Mouse (Mus musculus) activated CD4-positive, CD25-positive, alpha-beta regulatory T cell, adult 4 months (primary cell): ENCODE measurements at regions not wholly inside any gene's neighbourhood (a gene's known extent, or its start where the extent isn't known, plus 50 kb on each side); places are given as distances from the start of the nearest gene placed in this dataset.

Source experiments
- ATAC-seq: one replicate; pipeline ENCODE4 v1.8.0; 2017

DNA sequence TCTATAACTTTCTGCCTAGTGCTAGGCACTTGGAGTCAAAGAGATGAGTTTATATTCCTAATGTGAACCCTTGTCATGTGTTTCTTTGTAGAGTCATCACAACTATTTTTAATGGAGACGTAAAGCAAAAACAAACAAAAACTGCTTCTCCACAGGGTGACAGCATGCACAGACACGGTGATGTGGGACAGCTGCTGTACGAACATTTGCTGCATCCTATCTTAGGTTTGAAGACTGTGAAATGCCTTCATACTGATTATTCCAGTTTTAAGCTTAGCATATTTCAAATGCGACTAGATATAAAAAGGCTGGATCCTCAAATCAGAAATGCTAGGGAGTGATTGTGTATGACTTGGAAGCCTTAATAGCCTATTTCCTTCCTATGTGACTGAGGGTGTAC is 187.3 kb upstream of the Eci2 start:
- no peak for ATAC-seq

DNA sequence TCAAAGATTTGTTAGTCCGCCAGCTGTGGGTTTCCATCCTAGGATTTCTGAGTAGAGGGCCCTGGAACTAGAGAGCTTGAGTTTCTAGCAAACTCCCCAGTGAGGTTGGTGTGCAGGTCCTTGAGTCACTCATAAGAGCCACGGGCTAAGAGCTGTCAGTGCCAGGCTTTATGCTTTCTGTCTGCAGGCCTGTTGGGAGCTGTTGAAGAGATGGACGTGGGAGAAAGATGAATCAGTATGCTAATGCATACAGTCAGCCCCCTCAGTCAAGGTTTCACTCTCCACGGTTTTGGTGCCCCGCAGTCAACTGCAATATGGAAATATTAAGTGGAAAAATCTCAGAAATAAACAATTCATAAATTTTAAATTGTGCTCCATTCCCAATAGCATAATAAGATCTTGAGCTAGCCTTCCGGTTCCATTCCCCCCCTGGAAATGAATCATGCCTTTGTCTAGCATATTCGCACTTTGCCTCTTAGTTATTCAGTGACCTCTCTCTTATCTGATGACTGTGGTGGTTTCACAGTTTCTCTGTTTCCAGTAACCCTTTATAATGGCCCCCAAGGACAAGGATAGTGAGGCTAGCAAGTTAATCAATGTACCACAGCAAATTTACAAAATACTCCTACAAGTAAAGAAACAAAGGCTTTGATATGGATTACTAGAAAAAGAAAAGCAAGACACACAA is 199.4 kb upstream of the Eci2 start:
- ATAC-seq: no peak

DNA sequence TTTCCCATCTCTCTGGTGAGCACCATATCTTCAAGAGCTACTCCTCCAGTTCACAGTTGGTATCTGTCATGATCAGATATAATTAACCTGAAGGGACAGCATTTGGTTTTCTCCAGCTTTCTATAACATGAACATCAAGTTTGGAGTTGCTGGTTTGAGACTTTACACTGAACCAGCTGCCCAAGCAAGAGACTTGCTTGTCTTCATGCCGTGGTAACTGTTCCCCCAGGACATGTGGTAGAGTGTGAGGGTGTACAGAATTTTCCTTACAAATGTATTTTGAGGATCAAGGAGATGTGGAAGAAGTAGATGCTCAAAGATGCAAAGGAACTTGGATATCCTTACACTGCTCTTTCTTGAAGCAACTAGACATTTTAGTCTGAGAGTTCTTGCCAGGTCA is 200.0 kb upstream of the Eci2 start:
- ATAC-seq: no peak

DNA sequence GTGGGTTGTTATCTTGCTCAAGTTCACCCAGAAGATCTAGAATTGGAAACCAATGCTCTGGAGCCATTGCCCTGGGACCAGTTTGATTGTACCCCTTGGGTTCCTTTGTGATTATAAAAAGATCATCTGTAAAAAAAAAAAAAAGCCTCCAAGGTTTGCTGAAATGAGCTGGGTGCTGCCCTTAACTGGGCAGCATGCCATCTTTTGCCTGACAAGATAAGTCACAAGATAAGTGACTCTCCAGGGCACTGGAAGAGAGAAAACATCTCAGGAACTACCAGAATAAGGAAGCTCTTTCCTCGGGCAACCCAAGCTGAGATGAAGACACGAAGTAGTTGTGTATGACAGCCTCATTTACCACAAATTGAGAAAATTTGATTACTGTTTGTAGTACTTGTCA is 202.7 kb upstream of the Eci2 start:
- ATAC-seq: no peak

DNA sequence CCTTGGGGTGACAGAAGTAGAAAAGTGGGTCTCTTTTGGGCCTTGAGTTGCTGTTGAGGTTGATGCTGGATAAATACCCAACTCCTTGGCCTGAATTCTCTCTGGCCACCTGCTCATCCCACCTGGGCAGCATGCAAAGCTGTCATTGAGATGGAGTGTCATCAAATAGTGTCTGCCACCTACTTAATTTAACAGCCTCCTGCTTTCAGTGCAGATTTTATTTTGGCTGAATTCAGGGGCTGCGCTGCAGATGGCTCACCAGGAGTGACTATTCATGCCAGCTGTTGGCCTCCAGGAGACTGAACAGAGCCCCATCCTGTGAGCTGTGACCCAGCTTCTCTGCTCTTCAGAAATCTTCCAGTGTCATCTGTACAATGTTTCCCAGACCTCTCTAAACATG is 206.7 kb upstream of the Eci2 start:
- ATAC-seq: no peak

DNA sequence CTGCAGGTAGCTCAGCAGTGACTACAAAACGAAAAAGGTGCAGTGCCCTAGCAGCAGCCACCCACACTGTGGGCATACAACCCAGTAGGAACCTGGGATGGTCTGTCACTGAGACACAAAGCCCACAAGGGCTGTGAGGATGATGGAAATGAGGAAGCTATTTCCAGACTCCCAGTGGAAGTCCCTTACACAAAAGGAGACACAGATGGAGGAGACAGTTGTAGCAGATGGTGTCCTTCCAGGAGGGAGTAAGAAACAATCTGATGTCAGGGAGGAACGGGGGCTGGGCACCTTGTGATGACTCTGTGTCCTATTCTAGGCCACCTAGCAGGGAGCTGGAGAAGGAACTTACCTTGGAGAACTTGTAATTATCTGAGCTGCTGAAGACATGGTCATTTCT is 214.5 kb upstream of the Eci2 start:
- ATAC-seq: no peak

DNA sequence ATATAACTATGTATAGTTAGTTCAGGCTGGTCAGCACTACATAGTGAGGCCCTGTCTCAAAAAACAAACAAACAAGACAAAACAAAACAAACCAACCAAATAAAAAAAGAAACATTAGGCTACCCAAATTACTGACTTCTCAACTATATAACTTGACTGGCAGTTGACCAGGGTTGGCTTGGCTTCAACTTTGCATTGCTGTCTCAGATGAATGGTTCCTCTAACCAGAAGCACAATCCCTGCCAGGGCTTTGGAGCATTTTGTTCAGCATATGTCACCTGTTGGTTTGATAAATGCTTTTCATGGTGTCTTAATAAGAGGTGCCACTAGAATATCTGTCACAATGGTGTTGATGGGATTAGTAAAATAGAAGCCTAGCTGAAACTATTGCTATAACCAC is 217.1 kb upstream of the Eci2 start:
- no peak for ATAC-seq

DNA sequence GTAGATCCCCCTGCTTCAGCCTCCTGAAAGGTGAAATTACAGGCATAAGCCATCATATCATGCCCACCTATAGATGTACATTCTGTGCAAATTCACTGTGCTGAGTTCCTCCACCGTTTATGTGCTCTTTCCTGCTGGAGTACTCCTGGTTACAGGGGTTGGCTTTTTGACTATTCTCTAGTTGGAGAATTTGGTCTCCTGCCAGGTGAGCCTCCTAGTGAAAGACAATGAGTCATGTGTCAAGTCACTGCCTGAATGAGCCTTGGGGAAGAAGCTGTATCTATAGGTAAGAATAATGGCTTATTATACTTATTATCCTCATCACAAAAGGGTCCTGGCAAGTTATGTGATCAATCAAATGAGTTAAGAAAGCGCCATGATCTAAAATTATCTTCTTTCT is 230.5 kb upstream of the Eci2 start:
- ATAC-seq: no peak

DNA sequence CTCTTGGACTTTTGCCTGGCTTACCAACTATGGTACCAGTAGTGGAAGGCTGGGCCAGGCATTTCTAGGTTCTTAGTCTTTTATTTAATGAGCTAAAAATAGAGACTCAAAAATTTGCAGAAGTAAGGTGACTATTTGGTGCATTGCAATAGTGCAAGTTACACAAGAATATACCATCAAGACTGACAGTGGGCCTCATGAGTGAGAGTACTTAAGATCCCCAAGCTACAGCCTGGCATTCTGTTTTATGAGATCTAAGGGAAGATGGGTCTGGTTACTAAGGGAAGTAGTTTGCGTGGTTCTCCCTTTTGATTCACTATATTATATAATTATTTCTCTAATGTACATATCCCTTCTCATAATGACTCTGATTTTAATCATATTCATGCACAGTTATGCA is 231.8 kb upstream of the Eci2 start:
- ATAC-seq: no peak

DNA sequence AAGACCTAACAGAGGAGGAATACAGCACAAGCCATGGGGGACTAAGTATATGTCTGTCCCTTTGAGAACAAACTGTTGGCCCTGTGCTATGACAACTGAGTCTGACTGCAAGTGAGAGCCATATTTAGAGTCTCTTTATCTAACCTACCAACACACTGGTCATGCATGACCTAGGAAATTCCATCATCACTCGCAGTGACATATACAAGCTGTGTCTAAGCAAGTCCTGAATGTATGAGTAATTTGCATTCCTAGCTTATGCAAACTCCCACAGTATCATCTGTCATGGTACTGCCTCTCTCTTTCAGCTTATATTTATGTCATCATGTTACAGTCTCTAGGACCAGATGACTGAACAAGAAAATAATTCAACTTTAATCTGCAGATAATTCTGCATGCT is 257.1 kb upstream of the Eci2 start:
- no peak for ATAC-seq

DNA sequence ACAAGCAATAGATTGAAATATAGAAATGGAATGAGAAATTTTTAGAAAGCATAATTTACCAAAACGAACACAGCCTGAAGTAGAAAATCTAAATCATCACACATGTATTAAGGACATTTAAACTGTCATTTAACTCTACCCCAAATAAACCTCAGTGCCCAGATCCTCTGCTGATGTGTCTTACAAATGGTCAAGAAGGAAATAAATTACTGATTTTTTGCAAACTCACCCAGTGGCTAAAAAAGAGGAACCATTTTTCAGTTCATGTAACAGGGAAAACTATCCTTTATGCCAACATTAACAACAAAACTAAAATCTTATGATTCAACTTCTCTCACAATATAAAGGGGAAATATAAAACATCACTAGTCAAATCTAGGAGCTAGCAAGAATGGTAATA is 275.2 kb upstream of the Eci2 start:
- no peak for ATAC-seq

DNA sequence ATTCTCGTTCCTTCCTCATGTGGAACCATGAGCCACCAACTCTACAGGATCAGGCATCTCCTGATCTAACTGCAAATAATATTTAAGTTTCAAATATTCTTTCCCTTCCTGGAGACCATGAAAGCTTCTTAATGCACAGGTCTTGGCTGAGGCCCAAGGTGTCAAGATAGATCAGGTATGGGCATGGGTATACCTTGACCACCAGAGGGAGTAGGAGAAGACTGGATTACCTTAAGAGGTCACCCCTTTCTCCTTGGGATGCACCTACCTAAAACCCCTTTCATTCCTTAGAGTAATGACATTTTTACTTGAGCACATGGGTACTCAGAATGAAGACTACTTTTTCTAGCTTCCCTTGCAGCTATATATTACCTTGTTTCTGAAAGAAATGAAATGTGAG is 289.9 kb upstream of the Eci2 start:
- ATAC-seq: no peak

DNA sequence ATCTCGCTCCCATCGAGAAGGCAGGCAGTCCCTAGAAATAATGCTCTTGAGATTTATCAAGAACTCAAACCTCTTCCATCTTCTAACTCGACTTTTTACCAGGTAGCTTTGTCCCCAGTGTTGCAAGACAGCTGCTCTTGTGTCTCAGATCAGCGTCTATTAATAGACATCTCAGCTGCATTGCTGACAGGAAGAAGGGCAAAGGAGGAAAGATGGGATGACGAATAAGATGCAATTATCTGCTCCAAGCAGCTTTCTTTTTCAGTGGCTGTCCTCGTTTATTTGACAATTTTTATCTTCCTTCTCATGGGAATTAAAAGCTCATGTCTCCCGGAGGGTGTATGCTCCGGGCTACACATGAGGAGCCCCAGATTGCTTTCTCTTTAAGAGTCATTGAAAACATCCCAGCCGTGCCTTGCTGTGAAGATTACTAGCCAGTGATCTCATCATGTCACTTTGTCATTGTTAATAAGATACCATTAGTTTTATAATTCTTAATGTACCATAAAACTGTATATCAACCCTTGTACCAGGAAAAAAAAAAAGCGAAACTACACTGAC is 299.9 kb upstream of the Eci2 start:
- no peak for ATAC-seq

DNA sequence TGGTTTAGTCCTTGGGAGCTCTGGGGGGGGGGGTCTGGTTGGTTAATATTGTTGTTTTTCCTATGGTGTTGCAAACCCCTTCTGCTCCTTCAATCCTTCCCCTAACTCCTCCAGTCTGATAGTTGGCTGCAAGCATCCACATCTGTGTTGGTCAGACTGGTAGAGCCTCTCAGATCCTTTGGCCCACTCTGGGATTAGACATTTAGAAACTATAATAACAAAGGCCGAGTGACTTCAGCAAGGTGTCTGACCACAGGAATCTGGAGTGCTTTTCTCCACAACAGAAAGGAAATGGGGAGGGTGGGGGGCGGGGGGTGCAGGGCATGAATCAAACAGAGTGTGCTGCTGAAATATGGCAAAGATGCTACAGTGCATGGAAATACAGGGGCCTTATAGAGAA is 301.4 kb upstream of the Eci2 start:
- ATAC-seq: no peak

DNA sequence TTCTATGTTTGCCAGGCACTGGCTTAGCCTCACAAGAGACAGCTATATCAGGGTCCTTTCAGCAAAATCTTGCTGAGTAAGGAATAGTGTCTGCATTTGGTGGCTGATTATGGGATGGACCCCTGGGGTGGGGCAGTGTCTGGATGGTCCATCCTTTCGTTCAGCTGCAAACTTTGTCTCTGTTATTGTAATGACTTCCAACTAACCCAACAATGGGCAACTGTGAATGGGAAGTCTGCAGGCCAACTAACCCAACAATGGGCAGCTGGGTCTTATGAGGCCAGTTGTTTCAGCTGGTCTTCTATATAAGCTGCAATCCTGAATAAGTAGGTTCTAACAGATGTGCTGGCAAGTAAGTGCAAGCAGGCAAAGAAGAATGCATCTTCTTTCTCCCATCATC is 304.0 kb upstream of the Eci2 start:
- ATAC-seq: no peak

DNA sequence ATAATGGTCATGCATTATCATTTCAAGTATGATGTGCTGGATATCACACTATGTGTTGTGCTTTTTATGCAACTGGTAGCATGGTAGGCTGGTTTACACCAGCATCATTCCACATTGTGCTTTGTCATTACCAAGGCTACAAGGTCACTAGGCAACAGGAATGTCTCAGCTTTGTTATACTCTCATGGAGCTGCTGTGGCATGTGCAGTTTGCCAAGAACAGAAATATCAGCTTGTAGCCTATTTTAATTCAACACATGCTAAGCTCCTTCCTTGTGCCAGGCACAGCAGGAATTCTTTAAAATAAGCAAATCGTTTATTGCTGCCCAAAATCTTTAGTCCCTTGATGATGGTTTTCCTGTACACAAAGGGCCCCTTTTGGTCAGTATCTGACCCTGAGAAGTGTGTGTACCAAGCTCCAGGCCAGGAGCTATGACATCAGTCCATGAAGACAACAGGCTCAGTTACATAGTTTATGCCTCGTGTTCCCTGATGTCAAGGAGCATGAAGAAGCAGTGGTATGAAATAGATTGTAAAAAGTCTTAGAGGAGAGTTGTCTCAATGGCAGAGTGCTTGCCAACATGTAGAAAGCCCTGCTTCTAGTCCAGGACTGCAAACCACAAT is 314.0 kb upstream of the Cdyl start:
- no peak for ATAC-seq

DNA sequence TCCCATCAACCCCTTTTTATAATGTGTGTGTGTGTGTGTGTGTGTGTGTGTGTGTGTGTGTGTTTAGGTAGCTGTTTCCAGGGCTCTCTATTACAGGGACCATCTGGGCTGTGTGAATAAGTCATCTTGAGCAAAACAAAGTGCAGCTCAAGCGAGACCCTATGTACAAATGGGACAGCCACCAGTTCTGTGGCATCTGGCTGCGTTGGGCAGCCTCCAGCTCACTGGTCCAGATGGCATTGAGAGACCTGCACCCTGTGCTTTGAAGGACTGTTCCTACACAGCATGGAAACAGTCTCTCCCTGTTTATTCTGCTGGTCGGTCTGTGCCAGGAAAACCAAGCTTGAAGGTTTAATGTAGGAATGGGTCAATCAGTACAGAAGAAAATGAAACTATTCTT is 311.4 kb upstream of the Cdyl start:
- ATAC-seq: no peak

DNA sequence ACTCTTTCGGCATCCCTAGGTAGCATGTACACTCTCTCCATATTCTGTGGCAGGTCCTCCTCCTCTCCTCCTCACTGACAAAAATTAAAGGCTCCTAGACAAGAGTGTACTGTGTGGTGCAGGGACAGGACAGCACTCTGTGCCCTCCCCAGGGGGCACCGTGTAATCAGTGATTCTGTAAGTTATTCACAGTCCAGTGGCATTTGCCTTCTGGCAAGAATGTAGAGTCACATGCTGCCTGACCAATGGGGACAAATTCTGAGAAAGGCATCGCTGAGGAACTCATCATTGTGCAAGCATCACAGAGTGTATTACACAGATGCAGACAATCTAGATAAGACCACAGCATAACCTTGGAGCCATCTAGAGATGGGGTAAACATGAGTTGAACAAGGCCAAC is 300.3 kb upstream of the Cdyl start:
- ATAC-seq: no peak

DNA sequence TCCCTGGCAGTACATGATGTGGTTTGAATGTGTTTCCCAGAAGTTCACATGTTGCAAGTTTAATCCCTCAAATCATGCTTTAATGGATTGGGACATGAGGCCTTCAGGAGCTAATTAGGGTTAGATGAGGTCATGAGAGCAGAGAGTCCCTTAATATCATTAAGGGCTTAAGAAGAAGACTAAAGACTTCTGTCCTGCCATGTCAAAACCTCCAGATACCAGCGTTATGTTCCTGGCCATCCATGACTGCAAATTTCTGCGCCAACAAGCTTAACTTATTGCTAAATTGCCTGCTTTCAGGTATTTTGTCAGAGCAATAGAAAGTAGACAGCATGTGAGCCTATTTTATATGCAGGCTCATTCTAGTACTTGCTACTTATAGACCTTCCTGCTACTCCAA is 282.1 kb upstream of the Cdyl start:
- no peak for ATAC-seq

DNA sequence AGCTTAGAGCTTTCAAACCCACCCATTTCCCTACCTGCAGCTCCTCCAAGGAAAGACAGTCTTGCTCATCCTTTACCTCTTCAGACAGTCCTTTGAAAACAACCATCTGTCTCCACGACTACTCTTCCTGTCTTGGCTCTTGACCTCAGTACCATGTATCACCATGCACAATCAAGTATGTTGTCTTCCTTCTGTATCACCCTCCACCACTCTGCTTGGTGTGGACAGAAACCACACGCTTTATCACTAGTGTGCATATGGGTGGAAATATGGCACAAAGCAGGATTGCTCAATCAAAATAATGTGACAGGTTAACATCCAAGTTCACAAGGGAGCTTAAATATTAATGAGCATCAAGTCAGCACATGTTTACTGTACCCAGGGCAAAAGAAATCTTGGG is 280.1 kb upstream of the Cdyl start:
- no peak for ATAC-seq

DNA sequence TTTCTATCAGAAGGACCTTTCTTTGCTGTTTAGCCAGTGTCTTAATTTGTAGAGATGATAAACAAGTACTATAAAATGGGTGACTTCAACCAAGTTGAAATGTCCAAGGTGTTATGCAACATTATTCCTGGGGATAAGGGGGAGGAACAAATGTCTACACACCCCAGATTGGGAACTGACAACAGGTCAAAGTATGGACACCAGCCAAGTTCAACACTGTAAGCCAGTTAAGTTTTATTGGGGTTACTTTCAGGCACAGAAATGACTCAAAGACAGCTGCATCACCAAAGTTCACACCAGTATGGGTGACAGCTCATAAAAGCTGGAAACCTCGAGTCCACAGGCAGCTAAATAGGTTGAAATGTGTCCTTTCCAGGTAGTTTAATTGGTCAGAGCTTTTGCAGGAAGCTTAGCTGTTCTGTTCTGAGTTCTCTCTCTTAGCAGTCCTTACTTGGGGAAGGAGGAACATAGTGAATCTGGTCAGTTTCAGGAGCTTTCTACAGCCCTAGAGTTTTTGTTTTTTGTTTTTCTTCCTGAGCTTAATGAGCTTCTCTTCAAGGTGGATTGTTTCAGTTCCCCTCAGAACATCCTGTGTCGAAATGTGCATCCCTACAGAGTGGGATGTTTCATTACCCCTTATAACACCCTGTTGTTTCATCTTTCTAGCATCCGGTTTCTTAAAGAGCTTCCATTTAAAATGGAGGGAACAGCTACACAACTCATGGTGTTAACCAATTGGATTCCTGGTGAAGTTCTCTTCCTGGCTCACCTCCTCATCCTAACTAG is 279.2 kb upstream of the Cdyl start:
- no peak for ATAC-seq

DNA sequence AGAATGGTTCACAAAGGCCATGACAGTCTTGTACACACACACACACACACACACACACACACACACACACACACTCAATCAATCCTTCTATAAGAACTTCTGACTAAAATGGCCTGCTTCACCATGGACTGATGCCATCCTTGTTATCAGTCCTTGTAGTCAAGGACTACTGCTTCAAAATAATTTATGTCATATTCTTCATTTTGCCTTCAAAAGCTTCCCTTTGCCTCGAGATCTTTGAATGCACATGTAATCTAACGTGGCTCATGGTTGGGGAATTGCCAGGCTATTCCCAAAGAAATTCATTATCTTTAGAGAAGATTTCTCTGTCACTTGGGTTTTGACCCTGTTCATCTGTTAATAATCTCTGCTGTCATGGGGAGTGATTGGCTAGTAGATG is 278.0 kb upstream of the Cdyl start:
- ATAC-seq: no peak

DNA sequence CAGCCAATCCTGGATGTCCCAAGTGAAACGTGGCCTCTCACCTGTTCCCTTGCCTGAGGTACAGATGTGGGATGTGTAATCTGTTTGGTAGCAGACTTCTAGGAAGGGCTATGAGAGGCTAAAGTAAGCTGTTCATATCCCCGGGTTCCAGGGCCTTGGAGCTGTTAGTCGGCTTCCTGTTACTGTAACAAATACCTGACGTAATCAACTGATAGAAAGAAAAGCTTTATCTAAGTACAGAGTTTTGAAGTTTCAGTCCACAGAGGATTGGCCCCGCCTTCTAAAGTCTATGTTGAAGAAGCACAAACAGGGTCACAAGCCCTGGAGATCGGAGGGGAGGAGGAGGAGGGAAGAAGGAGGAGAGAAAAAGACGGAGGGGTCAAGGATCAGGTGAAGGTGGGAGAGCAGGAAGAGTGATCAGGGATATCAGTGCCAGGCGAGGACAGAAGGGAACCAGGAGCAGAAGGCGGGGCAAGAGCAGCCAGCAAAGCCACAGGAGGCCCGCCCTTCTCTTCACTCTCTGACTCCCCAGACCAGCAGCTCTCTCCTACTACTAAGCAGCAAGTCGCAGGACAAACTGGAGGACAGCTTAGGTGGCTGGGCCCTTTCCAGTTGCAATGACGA is 276.5 kb upstream of the Cdyl start:
- no peak for ATAC-seq

DNA sequence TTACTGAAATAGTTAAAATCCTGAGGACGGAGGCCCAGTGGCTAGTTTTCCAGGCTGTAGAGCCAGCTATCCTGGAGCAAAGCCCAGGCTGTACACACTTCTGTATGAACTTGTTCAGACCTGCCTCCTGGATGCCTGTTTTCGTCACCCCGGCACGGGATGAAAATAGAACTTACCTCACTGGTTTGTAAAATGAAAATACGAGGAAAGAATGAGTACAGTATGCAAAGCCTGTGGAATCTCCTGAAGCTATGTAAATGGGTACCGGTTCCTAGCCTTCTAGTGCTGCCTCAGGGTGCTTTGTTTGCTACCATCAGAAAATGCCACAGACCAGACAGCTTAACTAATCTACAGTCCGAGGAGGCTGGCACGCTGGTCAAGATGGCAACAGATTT is 276.0 kb upstream of the Cdyl start:
- ATAC-seq: no peak
